Mouse (Mus musculus) forebrain, embryonic 13.5 days (tissue): ENCODE data around the gene Serinc3. TPM values are rescaled to one million over a fixed set of nuclear protein-coding genes. Genes with fewer than 3 reads are reported as not detected.
A peak's percentile ranks its signal among the peaks of the same experiment; 100 is the strongest.

Experiments
- ATAC-seq: fragments of 200-750 bp; cut with Nextera tagmentation; 2 replicates; pipeline ENCODE4 v1.8.0; 2017
- H3K27ac ChIP-seq: fragments of 300-500 bp; sonication (generic); 2 replicates; pipeline ENCODE4 v1.5.1; 2015; ENCODE audit warnings: inconsistent platforms, mild to moderate bottlenecking, moderate library complexity
- H3K27me3 ChIP-seq: fragments of 300-500 bp; sonication (generic); 2 replicates; pipeline ENCODE4 v1.6.1; 2015; ENCODE audit warnings: mild to moderate bottlenecking, inconsistent platforms
- H3K36me3 ChIP-seq: fragments of 300-500 bp; sonication (generic); 2 replicates; pipeline ENCODE4 v1.6.1; 2015; ENCODE audit warnings: mild to moderate bottlenecking, inconsistent platforms; ENCODE audit not compliant: poor library complexity, severe bottlenecking
- H3K4me1 ChIP-seq: fragments of 300-500 bp; sonication (generic); 2 replicates; pipeline ENCODE4 v1.6.1; 2015; ENCODE audit warnings: inconsistent platforms
- H3K4me2 ChIP-seq: fragments of 300-500 bp; sonication (generic); 2 replicates; pipeline ENCODE4 v1.6.1; 2015; ENCODE audit warnings: inconsistent platforms, mild to moderate bottlenecking, moderate library complexity
- H3K4me3 ChIP-seq: fragments of 300-500 bp; sonication (generic); 2 replicates; pipeline ENCODE4 v1.5.1; 2015; ENCODE audit warnings: mild to moderate bottlenecking, inconsistent platforms
- H3K9ac ChIP-seq: fragments of 300-500 bp; sonication (generic); 2 replicates; pipeline ENCODE4 v1.6.1; 2015; ENCODE audit warnings: mild to moderate bottlenecking, inconsistent platforms
- H3K9me3 ChIP-seq: fragments of 300-500 bp; sonication (generic); replicated peaks from 2 replicates; pipeline ENCODE4 v1.6.1; 2016; ENCODE audit warnings: inconsistent platforms
- WGBS: fragments of 180-500 bp; shearing (Covaris S2); methylation state at CpG from one replicate; pipeline ENCODE4 v1.1.7; 2015; 5-methylcytosine and 5-hydroxymethylcytosine counted together
- polyA plus RNA-seq: library from polyadenylated mRNA; unstranded; fragments of >200 nt; fragmentation: Nextera tagmentation; extraction: Ambion mirVana; gene quantifications from 2 replicates; pipeline ENCODE4 v1.2.1, GENCODE M21; 2015

The Serinc3 gene
- polyA plus RNA-seq, 1 experiment from 2014 or later = 23.9 TPM

GRCm38 (mm10) chr2:163682344-163682743 lies 37.4 kb upstream of the Serinc3 start:
- Histone ChIP-seq H3K27ac (no peak overlapping the region), H3K36me3 (no peaks in the 10 kb centered on the region), H3K4me3 (no peak overlapping the region), H3K9me3 (no peaks in the 10 kb centered on the region), H3K4me1 (peaks cover 7% of the 10 kb centered on the region; the same call in 1 of the 2 replicates), H3K27me3 (no peaks in the 10 kb centered on the region), H3K9ac (no peak overlapping the region), H3K4me2 (no peak overlapping the region)
- WGBS = 93% methylated on average over 2 of the region's 2 CpGs
- ATAC-seq = no peak

- 95% methylated on average over 3 of the region's 3 CpGs for WGBS
- H3K9ac ChIP-seq = no peak overlapping the region
- no peaks in the 10 kb centered on the region for H3K9me3 ChIP-seq
- no peaks in the 10 kb centered on the region for H3K27me3 ChIP-seq
- H3K4me3 ChIP-seq = no peak overlapping the region
- H3K36me3 ChIP-seq = no peaks in the 10 kb centered on the region
- no peak overlapping the region for H3K27ac ChIP-seq
- ATAC-seq = no peak
- H3K4me2 ChIP-seq = no peak overlapping the region
- peaks cover 10% of the 10 kb centered on the region; the same call in 1 of the 2 replicates for H3K4me1 ChIP-seq
Measured at GRCm38 (mm10) chr2:163676745-163677144, 31.8 kb upstream of the Serinc3 start.

- ATAC-seq = no peak
- no peaks in the 10 kb centered on the region for H3K9me3 ChIP-seq
- H3K36me3 ChIP-seq = no peaks in the 10 kb centered on the region
- H3K27ac ChIP-seq = no peak overlapping the region
- no peak overlapping the region for H3K9ac ChIP-seq
- H3K4me2 ChIP-seq = no peak overlapping the region
- H3K4me3 ChIP-seq = no peak overlapping the region
- H3K4me1 ChIP-seq = peaks cover 10% of the 10 kb centered on the region; the same call in 1 of the 2 replicates
- WGBS = 96% methylated on average over 4 of the region's 4 CpGs
- no peaks in the 10 kb centered on the region for H3K27me3 ChIP-seq
Measured at GRCm38 (mm10) chr2:163676321-163676720, 31.4 kb upstream of the Serinc3 start.

- H3K4me2 ChIP-seq = no peak overlapping the region
- peaks cover 10% of the 10 kb centered on the region; the same call in 1 of the 2 replicates for H3K4me1 ChIP-seq
- no peaks in the 10 kb centered on the region for H3K9me3 ChIP-seq
- H3K27ac ChIP-seq = no peak overlapping the region
- 89% methylated on average over 6 of the region's 6 CpGs for WGBS
- H3K9ac ChIP-seq = no peak overlapping the region
- H3K4me3 ChIP-seq = no peak overlapping the region
- no peak for ATAC-seq
- no peaks in the 10 kb centered on the region for H3K27me3 ChIP-seq
- no peaks in the 10 kb centered on the region for H3K36me3 ChIP-seq
Measured at GRCm38 (mm10) chr2:163675662-163676061, 30.7 kb upstream of the Serinc3 start.

GRCm38 (mm10) chr2:163675144-163675619 lies 30.3 kb upstream of the Serinc3 start:
- Histone ChIP-seq H3K27ac (no peak overlapping the region), H3K36me3 (no peaks in the 10 kb centered on the region), H3K9ac (no peak overlapping the region), H3K4me2 (no peak overlapping the region), H3K9me3 (no peaks in the 10 kb centered on the region), H3K4me3 (no peak overlapping the region), H3K27me3 (no peaks in the 10 kb centered on the region), H3K4me1 (peaks cover 10% of the 10 kb centered on the region; the same call in 1 of the 2 replicates)
- ATAC-seq = no peak
- WGBS = 41% methylated on average over 5 of the region's 5 CpGs

GRCm38 (mm10) chr2:163674397-163674796 lies 29.5 kb upstream of the Serinc3 start:
- Histone ChIP-seq H3K36me3 (no peaks in the 10 kb centered on the region), H3K9ac (no peak overlapping the region), H3K27ac (no peak overlapping the region), H3K9me3 (no peaks in the 10 kb centered on the region), H3K4me1 (peaks cover 10% of the 10 kb centered on the region; the same call in 1 of the 2 replicates), H3K27me3 (no peaks in the 10 kb centered on the region), H3K4me3 (no peak overlapping the region), H3K4me2 (no peak overlapping the region)
- no peak for ATAC-seq
- WGBS = 83% methylated on average over 5 of the region's 5 CpGs

GRCm38 (mm10) chr2:163670872-163671594 lies 26.1 kb upstream of the Serinc3 start:
- Histone ChIP-seq H3K9ac (no peak overlapping the region), H3K9me3 (no peaks in the 10 kb centered on the region), H3K36me3 (no peaks in the 10 kb centered on the region), H3K4me2 (no peak overlapping the region), H3K27ac (no peak overlapping the region), H3K4me3 (no peak overlapping the region), H3K4me1 (peaks cover 10% of the 10 kb centered on the region; the same call in 1 of the 2 replicates), H3K27me3 (no peaks in the 10 kb centered on the region)
- WGBS = 94% methylated on average over 11 of the region's 11 CpGs
- no peak for ATAC-seq

GRCm38 (mm10) chr2:163667045-163667444 lies 22.1 kb upstream of the Serinc3 start:
- no peak overlapping the region for H3K4me2 ChIP-seq
- H3K9ac ChIP-seq = no peak overlapping the region
- no peak for ATAC-seq
- H3K36me3 ChIP-seq = no peaks in the 10 kb centered on the region
- no peaks in the 10 kb centered on the region for H3K27me3 ChIP-seq
- no peak overlapping the region for H3K4me3 ChIP-seq
- H3K27ac ChIP-seq = no peak overlapping the region
- WGBS = 96% methylated on average over 1 of the region's 1 CpGs
- no peaks in the 10 kb centered on the region for H3K9me3 ChIP-seq
- no peaks in the 10 kb centered on the region; the same call in 1 of the 2 replicates for H3K4me1 ChIP-seq

GRCm38 (mm10) chr2:163663930-163664329 lies 19.0 kb upstream of the Serinc3 start:
- Histone ChIP-seq H3K27me3 (no peaks in the 10 kb centered on the region), H3K36me3 (no peaks in the 10 kb centered on the region), H3K9ac (no peak overlapping the region), H3K4me2 (no peak overlapping the region), H3K9me3 (no peaks in the 10 kb centered on the region), H3K4me1 (peaks cover 23% of the 10 kb centered on the region), H3K4me3 (no peak overlapping the region), H3K27ac (no peak overlapping the region)
- ATAC-seq = no peak
- 62% methylated on average over 3 of the region's 3 CpGs for WGBS

- no peaks in the 10 kb centered on the region for H3K36me3 ChIP-seq
- no peaks in the 10 kb centered on the region for H3K9me3 ChIP-seq
- no peak for ATAC-seq
- H3K27ac ChIP-seq = no peak overlapping the region
- no peaks in the 10 kb centered on the region for H3K27me3 ChIP-seq
- no peak overlapping the region for H3K9ac ChIP-seq
- no peak overlapping the region for H3K4me3 ChIP-seq
- H3K4me2 ChIP-seq = no peak overlapping the region
- WGBS = 79% methylated on average over 2 of the region's 2 CpGs
- H3K4me1 ChIP-seq = peaks cover 24% of the 10 kb centered on the region
Measured at GRCm38 (mm10) chr2:163662698-163663221, 17.8 kb upstream of the Serinc3 start.

- Histone ChIP-seq H3K27me3 (no peaks in the 10 kb centered on the region), H3K9ac (no peak overlapping the region), H3K4me1 (peaks cover 24% of the 10 kb centered on the region), H3K4me2 (no peak overlapping the region), H3K4me3 (no peak overlapping the region), H3K9me3 (no peaks in the 10 kb centered on the region), H3K27ac (no peak overlapping the region), H3K36me3 (no peaks in the 10 kb centered on the region)
- 95% methylated on average over 5 of the region's 5 CpGs for WGBS
- ATAC-seq = no peak
Measured at GRCm38 (mm10) chr2:163662076-163662475, 17.1 kb upstream of the Serinc3 start.

GRCm38 (mm10) chr2:163661371-163661850 lies 16.5 kb upstream of the Serinc3 start:
- Histone ChIP-seq H3K4me2 (no peak overlapping the region), H3K27me3 (no peaks in the 10 kb centered on the region), H3K27ac (no peak overlapping the region), H3K4me3 (no peak overlapping the region), H3K4me1 (peaks cover 24% of the 10 kb centered on the region), H3K9ac (peak overlapping the region; percentile 40; the same call in 1 of the 2 replicates), H3K9me3 (no peaks in the 10 kb centered on the region), H3K36me3 (no peaks in the 10 kb centered on the region)
- ATAC-seq = no peak
- WGBS = 62% methylated on average over 6 of the region's 6 CpGs
